Mouse (Mus musculus) left cerebral cortex, adult 2 months (tissue): ENCODE results near the gene Wdr95. TPM values are rescaled to one million over a fixed set of nuclear protein-coding genes. Genes with fewer than 3 reads are reported as not detected.

ENCODE experiments used
- DNase-seq, 2 experiments: peaks; one replicate each; pipeline ENCODE4 v3.0.0; 2021 to 2022; ENCODE audit warnings: low spot score in 2 of 2, mixed read lengths in 1 of 2; ENCODE audit errors: extremely low spot score in 1 of 2
- H3K27ac ChIP-seq: fragments of 200-600 bp; 2 replicates; pipeline ENCODE4 v1.8.1; 2022
- H3K4me3 ChIP-seq: fragments of 200-600 bp; 2 replicates; pipeline ENCODE4 v1.8.1; 2022
- CTCF ChIP-seq: fragments of 200-600 bp; IDR thresholded peaks from 2 replicates; pipeline ENCODE4 v1.8.1; 2022; ENCODE audit warnings: antibody characterized with exemption, mild to moderate bottlenecking, moderate library complexity
- intact Hi-C: fragments of 180-260 bp; cut with DNase I; formaldehyde crosslinking; loops from one replicate; pipeline ENCODE4 v1.15.1; 2025
- total RNA-seq, 2 experiments: library from RNA; stranded (reverse); gene quantifications; 2 replicates each; pipeline ENCODE4 v1.2.3; 2021

The Wdr95 gene
- total RNA-seq, 2 experiments from 2014 or later, result 0.56 to 0.75 TPM

DNA sequence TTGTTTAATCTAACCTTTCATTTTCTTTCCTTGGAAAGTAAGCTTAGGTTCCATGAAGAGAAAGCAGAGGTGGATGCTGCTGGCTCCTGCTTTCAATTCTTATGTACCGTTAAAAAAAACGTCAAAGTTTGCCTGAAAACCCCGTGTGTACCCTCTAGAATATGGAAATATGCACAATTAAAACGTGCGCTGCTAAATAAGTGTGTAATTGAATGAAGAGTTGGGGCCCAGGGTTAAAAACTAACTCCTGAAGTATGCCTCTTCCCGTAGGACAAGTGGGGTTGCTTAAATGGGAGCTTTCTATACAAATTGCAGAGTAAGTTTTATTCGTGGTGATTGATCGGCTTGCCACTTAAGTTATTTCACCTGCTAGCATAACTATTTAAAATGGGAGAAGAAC is 108.8 kb downstream of the Wdr95 start:
- intact Hi-C loops, result no loop called here
- DNase-seq, result no peak
- Histone ChIP-seq H3K4me3 (no peak overlapping the region), H3K27ac (no peak overlapping the region; the same call in 1 of the 2 replicates)
- no peak for TF ChIP-seq CTCF

- intact Hi-C loops, result no loop called here
- no peak for TF ChIP-seq CTCF
- no peak for DNase-seq
- Histone ChIP-seq H3K4me3 (no peak overlapping the region), H3K27ac (no peak overlapping the region)
These were observed 112.9 kb downstream of the Wdr95 start for GRCm38 (mm10) chr5:149641277-149641892.

DNA sequence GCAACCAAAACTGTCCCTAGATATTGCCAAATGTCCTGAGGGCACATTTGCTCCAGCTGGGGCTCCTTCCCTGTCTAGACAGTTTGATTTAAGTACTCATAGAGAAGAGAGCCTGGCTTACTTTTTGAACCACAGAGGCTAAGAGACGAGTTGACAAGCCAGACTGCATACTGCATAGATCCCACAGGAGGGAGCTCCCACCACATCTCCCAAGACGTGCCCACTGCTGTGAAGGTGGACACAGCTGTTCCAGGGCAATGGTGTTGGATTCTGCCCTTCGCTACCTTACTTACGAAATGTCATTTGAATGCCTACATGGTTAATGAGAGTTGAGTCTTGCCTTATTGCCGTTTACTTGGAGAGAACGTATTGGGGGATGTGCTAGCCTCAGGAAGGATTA is 113.9 kb downstream of the Wdr95 start:
- intact Hi-C loops, result no loop called here
- H3K4me3 ChIP-seq, result no peak overlapping the region
- H3K27ac ChIP-seq, result peak overlapping the region; percentile 24; the same call in 1 of the 2 replicates
- peak; percentile 44 for TF ChIP-seq CTCF
- no peak for DNase-seq

GRCm38 (mm10) chr5:149642783-149643509 is 114.5 kb downstream of the Wdr95 start:
- no peak for TF ChIP-seq CTCF
- H3K27ac ChIP-seq, result peak overlapping the region; percentile 40; the same call in 1 of the 2 replicates
- intact Hi-C loops, result no loop called here
- H3K4me3 ChIP-seq, result no peak overlapping the region
- DNase-seq, result peak in 1 of 2 experiments; percentile 21

- DNase-seq, result no peak
These were observed 119.1 kb downstream of the Wdr95 start for GRCm38 (mm10) chr5:149647367-149648115.

DNA sequence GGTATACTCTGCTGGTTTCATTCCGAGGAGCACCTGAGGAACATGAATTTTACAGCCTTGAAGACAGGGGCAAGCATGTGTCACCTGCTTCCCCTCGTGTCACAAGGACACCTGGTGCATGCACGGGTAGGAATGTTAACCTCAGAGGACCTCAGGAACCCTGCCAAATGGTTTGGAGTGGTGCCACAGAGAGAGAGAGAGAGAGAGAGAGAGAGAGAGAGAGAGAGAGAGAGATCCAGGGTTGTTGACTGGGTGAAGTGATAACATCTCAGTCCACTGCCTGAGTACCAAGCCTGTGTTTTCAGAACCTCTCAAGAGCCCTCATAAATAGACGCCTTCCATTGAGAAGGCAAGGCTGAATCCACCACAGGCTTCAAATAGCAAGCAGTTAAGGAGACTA is 119.7 kb downstream of the Wdr95 start:
- no peak for DNase-seq
- Histone ChIP-seq H3K27ac (no peak overlapping the region), H3K4me3 (no peak overlapping the region)
- intact Hi-C loops, result loop anchor here (2.0 to 5.0 kb wide), 2 partner anchors 203 to 374 kb away; no protein-coding TSS in a partner anchor
- no peak for TF ChIP-seq CTCF

More at GRCm38 (mm10) chr5:149647367-149648115, 119.1 kb downstream of the Wdr95 start:
- no peak overlapping the region for H3K4me3 ChIP-seq
- H3K27ac ChIP-seq, result no peak overlapping the region
- intact Hi-C loops, result loop anchor here (2.0 to 5.0 kb wide), 2 partner anchors 203 to 375 kb away; no protein-coding TSS in a partner anchor
- peak; percentile 60 for TF ChIP-seq CTCF

- H3K4me3 ChIP-seq, result no peak overlapping the region
- no peak for TF ChIP-seq CTCF
- H3K27ac ChIP-seq, result no peak overlapping the region
- no peak for DNase-seq
- intact Hi-C loops, result loop anchor here (2.0 to 5.0 kb wide), 2 partner anchors 202 to 373 kb away; no protein-coding TSS in a partner anchor
These were observed 120.5 kb downstream of the Wdr95 start for GRCm38 (mm10) chr5:149648895-149649406.

- intact Hi-C loops, result loop anchor here (2.0 to 5.0 kb wide), 2 partner anchors 201 to 373 kb away; no protein-coding TSS in a partner anchor
These were observed 121.2 kb downstream of the Wdr95 start for GRCm38 (mm10) chr5:149649499-149650178.

DNA sequence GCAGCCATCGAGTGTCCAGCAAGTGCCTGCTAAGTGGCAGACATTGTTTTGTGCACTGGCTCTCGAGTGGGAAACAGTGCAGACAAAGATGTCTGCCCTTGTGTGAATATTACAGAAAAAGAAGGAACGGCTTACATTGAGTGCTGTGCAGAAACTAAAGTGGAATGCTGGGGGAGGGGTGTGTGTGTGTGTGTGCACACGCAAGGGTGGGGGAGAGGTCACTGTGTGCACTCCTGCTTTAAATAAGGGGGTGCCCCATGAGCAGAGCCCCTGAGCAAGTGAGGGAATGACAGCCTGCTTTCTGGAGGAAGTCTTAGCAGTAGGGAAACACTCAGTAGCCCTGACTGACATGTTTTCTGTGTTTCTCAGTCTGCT is 121.7 kb downstream of the Wdr95 start:
- H3K27ac ChIP-seq, result no peak overlapping the region
- TF ChIP-seq CTCF, result no peak
- no peak for DNase-seq
- intact Hi-C loops, result no loop called here
- no peak overlapping the region for H3K4me3 ChIP-seq

More at GRCm38 (mm10) chr5:149649499-149650178, 121.2 kb downstream of the Wdr95 start:
- H3K4me3 ChIP-seq, result no peak overlapping the region
- no peak for DNase-seq
- H3K27ac ChIP-seq, result no peak overlapping the region; the same call in 1 of the 2 replicates
- no peak for TF ChIP-seq CTCF

DNA sequence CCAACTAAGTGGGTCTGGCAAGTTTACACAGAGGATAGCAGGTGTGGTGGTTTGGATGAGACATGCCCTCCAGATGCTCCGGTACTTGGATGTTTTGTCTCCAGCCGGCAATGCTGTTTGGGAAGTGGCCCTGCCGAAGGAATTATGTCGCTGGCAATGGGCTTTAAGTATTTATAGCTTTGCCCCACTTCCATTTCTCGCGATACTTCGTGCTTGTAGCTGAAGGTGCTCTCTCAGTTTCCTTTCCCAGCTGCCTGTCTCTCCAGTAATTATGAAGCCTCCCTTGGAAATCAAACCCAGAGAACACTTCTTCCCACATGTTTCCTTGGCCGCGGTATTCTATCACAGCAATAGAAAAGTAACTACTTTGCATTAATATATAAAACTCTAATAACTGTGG is 127.2 kb downstream of the Wdr95 start:
- TF ChIP-seq CTCF, result no peak
- no peak overlapping the region for H3K4me3 ChIP-seq
- DNase-seq, result no peak
- intact Hi-C loops, result no loop called here
- H3K27ac ChIP-seq, result no peak overlapping the region

- TF ChIP-seq CTCF, result peak; percentile 3; the same call in 1 of the 2 replicates
- no peak overlapping the region for H3K4me3 ChIP-seq
These were observed 129.5 kb downstream of the Wdr95 start for GRCm38 (mm10) chr5:149658022-149658421.

More at GRCm38 (mm10) chr5:149658022-149658421, 129.5 kb downstream of the Wdr95 start:
- no peak for DNase-seq
- intact Hi-C loops, result no loop called here
- H3K27ac ChIP-seq, result no peak overlapping the region
